ENCODE assay signal across 21 mouse cellular contexts in genomic region chr14:49088155-49089048, GRCm38 (mm10). TPM values are rescaled to one million over a fixed set of nuclear protein-coding genes. Genes with fewer than 3 reads are reported as not detected.
DNase-seq lines count a peak whose midpoint lies in the region; ATAC-seq and TF ChIP-seq lines count a peak whose summit lies in the region.
"Had no signal": no experiment of that assay in that cellular context is flagged by ENCODE, and none has a peak within 500 bp of the region (broad histone marks: within the 10 kb centered on the region; RNA-seq: fewer than 3 reads in every experiment).

No protein-coding gene starts in this region.

- DNase-seq in heart, adult 11 months, result peak; percentile 66
- no peak for DNase-seq in heart, postnatal 14 days
- peak; percentile 59 for DNase-seq in embryo, embryonic 10 days (ENCODE audit: low spot score)
- peak; percentile 53 to 78 for DNase-seq in kidney, postnatal 36 days
- DNase-seq in frontal cortex, adult 2 months (ENCODE audit: extremely low spot score in 1 of 2, low spot score in 1 of 2), result no peak
- DNase-seq in lung, postnatal 4 days, result no peak
- no peak for DNase-seq in spleen, postnatal 4 days (ENCODE audit: low spot score in 2 of 2)
- DNase-seq: B cell, adult 2 months; cerebellum, adult 11 months; cerebellum, postnatal 25 days; gastrocnemius, postnatal 25 days; right cerebral cortex, postnatal 4 days; thymus, adult 18-20 months had no signal

- no peak for ATAC-seq in intestine, postnatal 0 days
- ATAC-seq: forebrain, embryonic 15.5 days; inflammation-experienced regulatory T-cells, adult 6 months; liver, embryonic 12.5 days had no signal

- H3K9ac ChIP-seq in intestine, postnatal 0 days (ENCODE audit: low read depth, low read length), result no peak overlapping the region
- H3K9ac ChIP-seq: embryonic facial prominence, embryonic 15.5 days; forebrain, embryonic 15.5 days; heart, embryonic 12.5 days; liver, embryonic 12.5 days; lung, embryonic 15.5 days had no signal

- H3K4me3 ChIP-seq in intestine, postnatal 0 days (ENCODE audit: low read depth, low read length), result no peak overlapping the region
- H3K4me3 ChIP-seq: embryonic facial prominence, embryonic 15.5 days; forebrain, embryonic 15.5 days; heart, embryonic 12.5 days; liver, embryonic 12.5 days; lung, embryonic 15.5 days; megakaryocyte, embryonic 14.5 days had no signal

- TF ChIP-seq CTCF in intestine, postnatal 0 days (IDR thresholded peaks at IDR 0.05; ENCODE audit: low read depth), result peak; percentile 10; the same call in 1 of the 2 replicates

- H3K4me1 ChIP-seq in intestine, postnatal 0 days (replicated peaks; ENCODE audit: control insufficient read depth, insufficient read depth, low read length), result 0 out of 2 replicates have a peak, but pooled peaks cover 3% of the 10 kb centered on the region
- H3K4me1 ChIP-seq: embryonic facial prominence, embryonic 15.5 days; forebrain, embryonic 15.5 days; heart, embryonic 12.5 days; liver, embryonic 12.5 days; lung, embryonic 15.5 days; megakaryocyte, embryonic 14.5 days had no signal

- 49% methylated on average over 14 of the region's 14 CpGs for WGBS in intestine, postnatal 0 days

- peaks cover 10% of the 10 kb centered on the region; the same call in 1 of the 2 replicates for H3K36me3 ChIP-seq in intestine, postnatal 0 days (ENCODE audit: control insufficient read depth, insufficient read depth)

- no peaks in the 10 kb centered on the region for H3K9me3 ChIP-seq in intestine, postnatal 0 days (ENCODE audit: control insufficient read depth)
- H3K9me3 ChIP-seq: embryonic facial prominence, embryonic 15.5 days; forebrain, embryonic 15.5 days; heart, embryonic 12.5 days; liver, embryonic 12.5 days; lung, embryonic 15.5 days; megakaryocyte, embryonic 14.5 days had no signal

- H3K27ac ChIP-seq in intestine, postnatal 0 days (ENCODE audit: low read depth, low read length), result no peak overlapping the region
- H3K27ac ChIP-seq: embryonic facial prominence, embryonic 15.5 days; forebrain, embryonic 15.5 days; liver, embryonic 12.5 days; lung, embryonic 15.5 days had no signal

- H3K4me2 ChIP-seq in intestine, postnatal 0 days (replicated peaks; ENCODE audit: low read depth), result no peak overlapping the region
- H3K4me2 ChIP-seq: embryonic facial prominence, embryonic 15.5 days; forebrain, embryonic 15.5 days; heart, embryonic 12.5 days; liver, embryonic 12.5 days; lung, embryonic 15.5 days had no signal

- no peaks in the 10 kb centered on the region for H3K27me3 ChIP-seq in intestine, postnatal 0 days (replicated peaks; ENCODE audit: control insufficient read depth, insufficient read depth, low read length)
- H3K27me3 ChIP-seq: embryonic facial prominence, embryonic 15.5 days; forebrain, embryonic 15.5 days; heart, embryonic 12.5 days; liver, embryonic 12.5 days; lung, embryonic 15.5 days; megakaryocyte, embryonic 14.5 days had no signal

- intact Hi-C loops in heart, postnatal 14 days (cut with DNase I), result no loop called here

RNA-seq across cellular contexts. Expression of gene Exoc5, which starts 21.9 kb away (rescaled TPM):
- total RNA-seq in heart, postnatal 14 days (2021), result 10 to 100 TPM; 25.0 to 25.4 TPM
- 24.7 and 26.7 TPM in 2 replicates for polyA plus RNA-seq in intestine, postnatal 0 days (2015; fragmentation: Nextera tagmentation; extraction: Ambion mirVana)
- polyA plus RNA-seq in frontal cortex, adult 2 months (2012; rRNA removed), result 31.3 and 34.1 TPM in 2 replicates

RNA-seq across cellular contexts. Expression of gene Ap5m1, which starts 22.5 kb away (rescaled TPM):
- total RNA-seq in heart, postnatal 14 days (2021), result 10 to 100 TPM; 12.3 to 13.2 TPM
- polyA plus RNA-seq in intestine, postnatal 0 days (2015; fragmentation: Nextera tagmentation; extraction: Ambion mirVana), result 14.7 and 15.8 TPM in 2 replicates
- 17.4 and 18.4 TPM in 2 replicates for polyA plus RNA-seq in frontal cortex, adult 2 months (2012; rRNA removed)

Comparison
In these comparisons a context has a peak if more than half of its experiments do, and no peak if none do; other contexts are left out.
1. DNase-seq: peak in heart, adult 11 months (single experiment), embryo, embryonic 10 days (single experiment) and kidney, postnatal 36 days (2 of 2); none in heart, postnatal 14 days (0 of 2), frontal cortex, adult 2 months (0 of 2), lung, postnatal 4 days (0 of 2) and spleen, postnatal 4 days (0 of 2).